Mouse (Mus musculus): Measurements from ENCODE around the gene Cacna2d3. TPM values are rescaled to one million over a fixed set of nuclear protein-coding genes. Genes with fewer than 3 reads are reported as not detected.

The Cacna2d3 gene
- polyA plus RNA-seq, 2 experiments: 0.03 TPM; not detected in 1

GRCm38 (mm10) chr14:29130511-29130910 is 591.2 kb downstream of the Cacna2d3 start:
- Histone ChIP-seq H3K9me3 (ENCODE audit: control insufficient read depth, low read length) (no peaks in the 10 kb centered on the region), H3K27me3 (ENCODE audit: control insufficient read depth, insufficient read depth, low read length) (no peaks in the 10 kb centered on the region), H3K4me3 (ENCODE audit: insufficient read depth in 1 of 2, low read depth in 2 of 2, low read length in 2 of 2) (no peak overlapping the region), H3K36me3 (replicated peaks; ENCODE audit: control insufficient read depth, insufficient read depth, low read depth) (no peaks in the 10 kb centered on the region), H3K27ac (no peak overlapping the region), H3K4me1 (replicated peaks; ENCODE audit: control insufficient read depth in 2 of 2, insufficient read depth in 2 of 2, low read length in 1 of 2) (no peaks in the 10 kb centered on the region), H3K4me2 (ENCODE audit: low read depth) (no peak overlapping the region), H3K9ac (replicated peaks) (no peak overlapping the region)
- no peak for TF ChIP-seq EP300 (IDR thresholded peaks at IDR 0.05; ENCODE audit: low read depth)
- TF ChIP-seq CTCF (IDR thresholded peaks at IDR 0.05; ENCODE audit: low read depth): no peak
- DNase-seq (ENCODE audit: low read depth in 3 of 3, low spot score in 3 of 3) (no peak), ATAC-seq (ENCODE audit: insufficient read depth) (no peak)

GRCm38 (mm10) chr14:29123886-29124285 is 597.8 kb downstream of the Cacna2d3 start:
- Histone ChIP-seq H3K4me1 (replicated peaks; ENCODE audit: control insufficient read depth in 2 of 2, insufficient read depth in 2 of 2, low read length in 1 of 2) (no peaks in the 10 kb centered on the region), H3K27me3 (ENCODE audit: control insufficient read depth, insufficient read depth, low read length) (no peaks in the 10 kb centered on the region), H3K4me2 (ENCODE audit: low read depth) (no peak overlapping the region), H3K27ac (no peak overlapping the region), H3K4me3 (ENCODE audit: insufficient read depth in 1 of 2, low read depth in 2 of 2, low read length in 2 of 2) (no peak overlapping the region), H3K9me3 (ENCODE audit: control insufficient read depth, low read length) (no peaks in the 10 kb centered on the region), H3K9ac (replicated peaks) (no peak overlapping the region), H3K36me3 (replicated peaks; ENCODE audit: control insufficient read depth, insufficient read depth, low read depth) (no peaks in the 10 kb centered on the region)
- ATAC-seq (ENCODE audit: insufficient read depth): no peak
- no peak for TF ChIP-seq EP300 (IDR thresholded peaks at IDR 0.05; ENCODE audit: low read depth)
- no peak for TF ChIP-seq CTCF (IDR thresholded peaks at IDR 0.05; ENCODE audit: low read depth)
- DNase-seq (ENCODE audit: low read depth in 3 of 3, low spot score in 3 of 3): no peak

GRCm38 (mm10) chr14:29122749-29123148 is 598.9 kb downstream of the Cacna2d3 start:
- Histone ChIP-seq H3K4me2 (ENCODE audit: low read depth) (no peak overlapping the region), H3K4me1 (replicated peaks; ENCODE audit: control insufficient read depth in 2 of 2, insufficient read depth in 2 of 2, low read length in 1 of 2) (no peaks in the 10 kb centered on the region), H3K36me3 (replicated peaks; ENCODE audit: control insufficient read depth, insufficient read depth, low read depth) (no peaks in the 10 kb centered on the region), H3K27ac (no peak overlapping the region), H3K9me3 (ENCODE audit: control insufficient read depth, low read length) (no peaks in the 10 kb centered on the region), H3K9ac (replicated peaks) (no peak overlapping the region), H3K27me3 (ENCODE audit: control insufficient read depth, insufficient read depth, low read length) (no peaks in the 10 kb centered on the region), H3K4me3 (ENCODE audit: insufficient read depth in 1 of 2, low read depth in 2 of 2, low read length in 2 of 2) (no peak overlapping the region)
- no peak for DNase-seq (ENCODE audit: low read depth in 3 of 3, low spot score in 3 of 3)
- TF ChIP-seq CTCF (IDR thresholded peaks at IDR 0.05; ENCODE audit: low read depth): no peak
- no peak for TF ChIP-seq EP300 (IDR thresholded peaks at IDR 0.05; ENCODE audit: low read depth)
- WGBS (ENCODE audit: insufficient replicate concordance): 76% methylated on average over 3 of the region's 3 CpGs
- no peak for ATAC-seq (ENCODE audit: insufficient read depth)

GRCm38 (mm10) chr14:29113852-29114450 is 607.7 kb downstream of the Cacna2d3 start:
- 51% methylated on average over 9 of the region's 9 CpGs for WGBS (ENCODE audit: insufficient replicate concordance)
- no peaks in the 10 kb centered on the region for H3K36me3 ChIP-seq (replicated peaks; ENCODE audit: control insufficient read depth, insufficient read depth, low read depth)
- H3K4me1 ChIP-seq (replicated peaks; ENCODE audit: control insufficient read depth in 2 of 2, insufficient read depth in 2 of 2, low read length in 1 of 2): no peaks in the 10 kb centered on the region
- DNase-seq (ENCODE audit: low read depth in 3 of 3, low spot score in 3 of 3): no peak
- H3K9ac ChIP-seq (replicated peaks): no peak overlapping the region
- no peaks in the 10 kb centered on the region for H3K27me3 ChIP-seq (ENCODE audit: control insufficient read depth, insufficient read depth, low read length)
- H3K27ac ChIP-seq: no peak overlapping the region
- no peak for ATAC-seq (ENCODE audit: insufficient read depth)
- H3K4me2 ChIP-seq (ENCODE audit: low read depth): no peak overlapping the region
- no peaks in the 10 kb centered on the region for H3K9me3 ChIP-seq (ENCODE audit: control insufficient read depth, low read length)
- no peak for TF ChIP-seq CTCF (IDR thresholded peaks at IDR 0.05; ENCODE audit: low read depth)
- TF ChIP-seq EP300 (IDR thresholded peaks at IDR 0.05; ENCODE audit: low read depth): no peak
- no peak overlapping the region for H3K4me3 ChIP-seq (ENCODE audit: insufficient read depth in 1 of 2, low read depth in 2 of 2, low read length in 2 of 2)

GRCm38 (mm10) chr14:29111666-29112065 is 610.0 kb downstream of the Cacna2d3 start:
- TF ChIP-seq EP300 (IDR thresholded peaks at IDR 0.05; ENCODE audit: low read depth) (no peak), CTCF (IDR thresholded peaks at IDR 0.05; ENCODE audit: low read depth) (no peak)
- no peak overlapping the region for H3K27ac ChIP-seq
- H3K36me3 ChIP-seq (replicated peaks; ENCODE audit: control insufficient read depth, insufficient read depth, low read depth): no peaks in the 10 kb centered on the region
- no peak for ATAC-seq (ENCODE audit: insufficient read depth)
- DNase-seq (ENCODE audit: low read depth in 3 of 3, low spot score in 3 of 3): no peak
- H3K27me3 ChIP-seq (ENCODE audit: control insufficient read depth, insufficient read depth, low read length): no peaks in the 10 kb centered on the region
- WGBS (ENCODE audit: insufficient replicate concordance): 65% methylated on average over 6 of the region's 6 CpGs
- H3K9ac ChIP-seq (replicated peaks): no peak overlapping the region
- no peak overlapping the region for H3K4me2 ChIP-seq (ENCODE audit: low read depth)
- no peaks in the 10 kb centered on the region for H3K9me3 ChIP-seq (ENCODE audit: control insufficient read depth, low read length)
- peaks cover 0 to 2% of the 10 kb centered on the region in 2 experiments; a peak in 1 of 4 replicates for H3K4me1 ChIP-seq (replicated peaks; ENCODE audit: control insufficient read depth in 2 of 2, insufficient read depth in 2 of 2, low read length in 1 of 2)
- H3K4me3 ChIP-seq (ENCODE audit: insufficient read depth in 1 of 2, low read depth in 2 of 2, low read length in 2 of 2): no peak overlapping the region

Measured in liver, embryonic 14.5 days (tissue).